Mouse (Mus musculus) heart, postnatal 0 days (tissue): ENCODE data around the gene Rpl27a. TPM values are rescaled to one million over a fixed set of nuclear protein-coding genes. Genes with fewer than 3 reads are reported as not detected.
A peak's percentile ranks its signal among the peaks of the same experiment; 100 is the strongest.

Experiments
- ATAC-seq: fragments of 200-750 bp; cut with Nextera tagmentation; 2 replicates; pipeline ENCODE4 v1.8.0; 2017; ENCODE audit warnings: low read depth, moderate number of reproducible peaks, moderate library complexity; ENCODE audit not compliant: insufficient read depth
- DNase-seq: peaks from one replicate; pipeline ENCODE4 v3.0.0-alpha.2; 2016; ENCODE audit warnings: low spot score
- H3K27ac ChIP-seq: fragments of 300-500 bp; sonication (generic); 2 replicates; pipeline ENCODE4 v1.5.1; 2014; ENCODE audit warnings: low read depth, mild to moderate bottlenecking
- H3K27me3 ChIP-seq: fragments of 300-500 bp; sonication (generic); 2 replicates; pipeline ENCODE4 v1.6.1; 2014; ENCODE audit warnings: low read length, mixed read lengths; ENCODE audit not compliant: control insufficient read depth, insufficient read depth
- H3K36me3 ChIP-seq: fragments of 300-500 bp; sonication (generic); replicated peaks from 2 replicates; pipeline ENCODE4 v1.6.1; 2014; ENCODE audit warnings: low read length, mixed read lengths; ENCODE audit not compliant: control insufficient read depth, insufficient read depth
- H3K4me1 ChIP-seq: fragments of 300-500 bp; sonication (generic); 2 replicates; pipeline ENCODE4 v1.6.1; 2014; ENCODE audit warnings: antibody characterized with exemption; ENCODE audit not compliant: control insufficient read depth, insufficient read depth
- H3K4me2 ChIP-seq: fragments of 300-500 bp; sonication (generic); 2 replicates; pipeline ENCODE4 v1.6.1; 2014; ENCODE audit warnings: low read depth, mild to moderate bottlenecking, low read length, moderate library complexity
- H3K4me3 ChIP-seq: fragments of 300-500 bp; sonication (generic); 2 replicates; pipeline ENCODE4 v1.5.1; 2014; ENCODE audit warnings: low read depth, low read length
- H3K9ac ChIP-seq: fragments of 300-500 bp; sonication (generic); replicated peaks from 2 replicates; pipeline ENCODE4 v1.6.1; 2014; ENCODE audit warnings: low read depth, low read length, mixed read lengths
- H3K9me3 ChIP-seq: fragments of 300-500 bp; sonication (generic); replicated peaks from 2 replicates; pipeline ENCODE4 v1.6.1; 2016; ENCODE audit warnings: low read length; ENCODE audit not compliant: control insufficient read depth
- CTCF ChIP-seq: IDR thresholded peaks from 2 replicates; pipeline ENCODE4 v1.5.1; 2016; ENCODE audit warnings: antibody characterized with exemption, control low read depth, low read depth
- EP300 ChIP-seq: IDR thresholded peaks from 2 replicates; pipeline ENCODE4 v1.6.1; 2016; ENCODE audit warnings: antibody characterized with exemption, low read depth
- WGBS: fragments of 180-500 bp; shearing (Covaris S2); extraction: QIAGEN DNeasy Blood & Tissue Kit; methylation state at CpG from one replicate; pipeline ENCODE4 v1.1.7; 2014; 5-methylcytosine and 5-hydroxymethylcytosine counted together
- polyA plus RNA-seq: library from polyadenylated mRNA; unstranded; fragments of >200 nt; fragmentation: Nextera tagmentation; extraction: Ambion mirVana; gene quantifications from 2 replicates; pipeline ENCODE4 v1.2.1, GENCODE M21; 2015
- total RNA-seq: library from RNA; depleted of rRNA; stranded (reverse); fragments of >200 nt; gene quantifications from 2 replicates; pipeline ENCODE4 v1.2.3, GENCODE M21; 2014; ENCODE audit warnings: low replicate concordance; rRNA removed

Rpl27a gene
- total RNA-seq (267 and 380 TPM in 2 replicates), polyA plus RNA-seq (66.4 and 68.8 TPM in 2 replicates)

- peak; percentile 95 for ATAC-seq
- no peaks in the 10 kb centered on the region for H3K9me3 ChIP-seq
- H3K4me1 ChIP-seq, result peaks cover 25% of the 10 kb centered on the region
- no peaks in the 10 kb centered on the region for H3K27me3 ChIP-seq
- under 1% methylated on average over 65 of the region's 72 CpGs for WGBS
- peaks cover 40% of the 10 kb centered on the region for H3K36me3 ChIP-seq
- DNase-seq, result peak; percentile 99
- H3K9ac ChIP-seq, result peak within 1 kb of the TSS; percentile 90
- H3K27ac ChIP-seq, result peak within 1 kb of the TSS; percentile 98
- TF ChIP-seq CTCF, result no peak
- TF ChIP-seq EP300, result peak; percentile 78
- H3K4me3 ChIP-seq, result peak within 1 kb of the TSS; percentile 83
- H3K4me2 ChIP-seq, result peak within 1 kb of the TSS; percentile 86
Observed at GRCm38 (mm10) chr7:109518838-109519696, at the start of gene Rpl27a. Rpl27a (plus strand) TSS chr7:109519147.

- Histone ChIP-seq H3K4me2 (no peak overlapping the region), H3K4me1 (no peaks in the 10 kb centered on the region), H3K36me3 (no peaks in the 10 kb centered on the region), H3K27me3 (no peaks in the 10 kb centered on the region), H3K4me3 (no peak overlapping the region), H3K27ac (no peak overlapping the region), H3K9ac (no peak overlapping the region), H3K9me3 (no peaks in the 10 kb centered on the region)
- no peak for ATAC-seq
- no peak for TF ChIP-seq CTCF
- no peak for TF ChIP-seq EP300
- DNase-seq, result no peak
- WGBS, result 66% methylated on average over 4 of the region's 4 CpGs
Observed at GRCm38 (mm10) chr7:109470700-109471099, 48.2 kb upstream of the Rpl27a start.

GRCm38 (mm10) chr7:109477926-109478325, 41.0 kb upstream of the Rpl27a start:
- H3K27me3 ChIP-seq, result no peaks in the 10 kb centered on the region
- no peak overlapping the region for H3K9ac ChIP-seq
- H3K4me3 ChIP-seq, result no peak overlapping the region
- no peaks in the 10 kb centered on the region for H3K4me1 ChIP-seq
- H3K27ac ChIP-seq, result no peak overlapping the region
- H3K9me3 ChIP-seq, result no peaks in the 10 kb centered on the region
- DNase-seq, result no peak
- no peaks in the 10 kb centered on the region for H3K36me3 ChIP-seq
- no peak for ATAC-seq
- TF ChIP-seq CTCF, result no peak
- TF ChIP-seq EP300, result no peak
- no peak overlapping the region for H3K4me2 ChIP-seq
- WGBS, result 45% methylated on average over 3 of the region's 3 CpGs

- no peak for DNase-seq
Observed at GRCm38 (mm10) chr7:109480765-109481197, 38.2 kb upstream of the Rpl27a start.

GRCm38 (mm10) chr7:109484221-109484620, 34.7 kb upstream of the Rpl27a start:
- Histone ChIP-seq H3K27me3 (no peaks in the 10 kb centered on the region), H3K9me3 (no peaks in the 10 kb centered on the region), H3K27ac (no peak overlapping the region), H3K4me2 (no peak overlapping the region), H3K4me1 (no peaks in the 10 kb centered on the region), H3K36me3 (no peaks in the 10 kb centered on the region), H3K9ac (no peak overlapping the region), H3K4me3 (no peak overlapping the region)
- no peak for DNase-seq
- ATAC-seq, result no peak
- TF ChIP-seq EP300 (no peak), CTCF (no peak)
- 58% methylated on average over 5 of the region's 5 CpGs for WGBS

More at GRCm38 (mm10) chr7:109480765-109481197, 38.2 kb upstream of the Rpl27a start:
- no peak overlapping the region; the same call in 1 of the 2 replicates for H3K4me3 ChIP-seq
- no peak for TF ChIP-seq CTCF
- no peak for TF ChIP-seq EP300
- H3K27ac ChIP-seq, result no peak overlapping the region
- WGBS, result 31% methylated on average over 7 of the region's 7 CpGs
- no peak overlapping the region for H3K9ac ChIP-seq
- no peaks in the 10 kb centered on the region for H3K27me3 ChIP-seq
- H3K9me3 ChIP-seq, result no peaks in the 10 kb centered on the region
- no peaks in the 10 kb centered on the region for H3K36me3 ChIP-seq
- ATAC-seq, result 0 out of 2 replicates have a peak, but pooled peaks have one; percentile 20
- H3K4me1 ChIP-seq, result no peaks in the 10 kb centered on the region
- no peak overlapping the region for H3K4me2 ChIP-seq
